Mouse (Mus musculus) liver, adult (tissue): ENCODE measurements around the gene Sart1.
"Not testable (repeated sequence)": the region's sequence is repeated elsewhere in the genome, so short reads cannot be mapped to it uniquely, and the experiment has no call there.

Source experiments
- GATA4 ChIP-seq: IDR thresholded peaks from 2 replicates; pipeline ENCODE4 v1.6.1; 2014; ENCODE audit warnings: mild to moderate bottlenecking, low read length; ENCODE audit not compliant: insufficient replicate concordance

Gene Sart1

DNA sequence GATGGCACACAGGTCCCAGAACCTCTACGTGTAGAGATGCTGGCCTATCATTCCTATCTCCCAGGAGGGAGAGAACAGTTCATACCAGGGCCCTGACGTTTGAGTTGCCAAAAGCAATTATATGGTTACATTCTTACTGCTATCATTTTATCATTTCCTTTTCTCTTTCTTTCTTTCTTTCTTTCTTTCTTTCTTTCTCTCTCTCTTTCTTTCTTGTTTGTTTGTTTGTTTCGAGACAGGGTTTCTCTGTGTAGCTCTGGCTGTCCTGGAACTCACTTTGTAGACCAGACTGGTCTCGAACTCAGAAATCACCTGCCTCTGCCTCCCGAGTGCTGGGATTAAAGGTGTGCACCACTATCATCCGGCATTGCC lies 39.0 kb downstream of the Sart1 start, which contains the start of gene Cst6:
Gene Cst6 (minus strand): TSS at position 73 of the 372 bp plus-strand sequence.
- TF ChIP-seq GATA4, result not testable (repeated sequence)

DNA sequence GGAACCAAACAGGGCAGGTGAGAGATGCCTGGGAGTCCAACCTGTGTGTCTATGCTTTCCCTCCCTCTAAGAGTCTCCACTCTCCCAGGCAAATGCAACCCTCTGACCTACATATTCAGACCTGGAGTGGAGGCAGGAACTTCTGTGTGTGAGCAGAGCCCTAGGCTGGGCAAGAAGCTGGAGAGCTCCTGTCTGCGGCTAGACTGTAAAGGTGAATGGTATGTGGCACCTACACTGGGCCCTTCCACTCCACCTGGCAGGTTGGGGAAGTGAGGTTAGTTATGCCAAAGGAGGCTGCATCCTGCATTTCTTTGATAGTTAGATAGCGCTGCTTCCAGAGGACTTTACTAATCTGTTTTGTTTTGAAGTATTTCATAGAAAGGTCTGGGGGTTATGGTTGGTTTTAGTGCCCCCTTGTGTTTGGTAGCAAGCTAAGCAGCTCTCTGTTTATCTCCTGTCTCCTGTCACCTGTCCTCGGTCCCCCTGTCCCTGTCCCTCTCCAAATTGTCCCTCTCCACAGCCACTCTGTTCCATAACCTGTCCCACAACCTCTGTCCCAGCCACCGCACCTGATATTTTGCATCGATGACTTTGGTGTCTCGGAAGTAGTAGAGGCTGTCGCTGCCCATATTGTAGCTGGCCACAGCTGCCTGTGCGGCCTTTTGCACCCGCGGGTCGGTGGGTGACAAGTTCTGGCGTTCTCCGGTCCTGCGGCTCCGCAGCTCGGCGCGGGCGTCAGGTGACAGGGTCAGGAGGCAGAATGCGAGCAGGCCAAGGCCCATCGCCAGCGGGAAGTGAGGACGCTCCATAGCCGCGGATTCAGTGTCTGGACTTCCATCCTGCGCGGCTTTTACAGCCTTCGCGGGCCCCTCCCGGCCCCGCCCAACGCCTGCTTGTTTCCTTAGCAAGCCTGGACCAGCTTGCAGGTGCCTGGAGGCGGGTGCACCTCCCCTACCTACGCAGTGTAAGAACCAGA lies 39.7 kb downstream of the Sart1 start:
- TF ChIP-seq GATA4, result no peak

DNA sequence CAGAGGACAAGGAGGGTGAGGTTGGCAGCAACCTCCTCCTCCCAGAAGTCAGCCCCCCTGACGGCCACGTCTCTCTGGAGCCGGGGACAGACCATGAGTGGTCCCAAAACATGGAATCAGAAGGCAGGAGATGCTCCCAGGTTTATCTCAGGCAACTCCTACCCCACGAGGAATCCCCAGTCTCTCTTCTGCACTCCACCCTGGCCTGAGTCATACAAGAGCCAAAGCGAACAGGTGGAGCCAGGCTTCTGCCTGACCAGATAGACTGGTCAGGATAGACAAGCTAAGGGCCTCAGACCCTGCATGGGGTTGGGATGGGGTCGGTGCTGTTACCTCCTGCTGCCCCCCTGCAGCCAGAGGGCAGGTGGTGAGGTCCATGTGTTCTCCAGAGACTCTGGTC lies 40.4 kb downstream of the Sart1 start:
- no peak for TF ChIP-seq GATA4

DNA sequence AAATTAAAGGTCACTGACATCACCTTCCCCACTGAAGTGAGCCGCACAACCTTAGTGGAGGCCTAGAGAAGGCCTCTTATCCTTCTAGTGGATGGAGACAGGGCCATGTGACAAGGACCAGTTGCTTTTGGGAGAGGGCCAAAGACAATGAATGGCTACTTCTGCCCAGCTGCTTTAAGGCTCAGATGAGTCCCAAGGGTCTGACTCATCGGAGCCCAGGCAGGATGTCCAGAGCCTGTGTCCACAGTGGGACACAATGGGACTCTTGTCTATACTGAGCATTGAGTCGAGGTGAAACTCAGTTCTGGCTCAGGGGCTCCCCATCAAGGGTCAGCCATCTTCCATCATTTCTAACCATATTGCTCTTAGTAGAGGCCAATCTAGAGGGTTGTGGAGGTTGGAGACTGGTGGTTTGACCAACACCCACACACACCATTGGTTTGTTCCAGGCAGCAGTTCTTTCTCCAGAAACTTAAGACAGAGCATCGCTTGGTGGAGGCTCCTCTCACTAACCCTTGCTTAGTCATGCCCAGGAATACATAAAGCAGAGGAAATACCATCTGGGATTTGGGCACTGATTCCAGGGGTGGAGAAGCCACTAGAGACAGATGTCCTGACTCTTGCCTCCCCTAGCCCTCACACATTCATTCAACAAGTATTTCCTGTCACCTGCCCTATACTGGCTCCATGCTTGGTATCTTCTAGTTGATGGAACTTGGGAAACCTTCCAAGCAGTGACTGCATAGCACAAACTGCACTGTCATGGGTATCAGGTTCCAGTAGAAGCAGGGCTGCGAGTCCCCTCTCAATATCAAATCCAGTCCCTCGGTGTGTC lies 43.0 kb downstream of the Sart1 start:
- no peak for TF ChIP-seq GATA4

DNA sequence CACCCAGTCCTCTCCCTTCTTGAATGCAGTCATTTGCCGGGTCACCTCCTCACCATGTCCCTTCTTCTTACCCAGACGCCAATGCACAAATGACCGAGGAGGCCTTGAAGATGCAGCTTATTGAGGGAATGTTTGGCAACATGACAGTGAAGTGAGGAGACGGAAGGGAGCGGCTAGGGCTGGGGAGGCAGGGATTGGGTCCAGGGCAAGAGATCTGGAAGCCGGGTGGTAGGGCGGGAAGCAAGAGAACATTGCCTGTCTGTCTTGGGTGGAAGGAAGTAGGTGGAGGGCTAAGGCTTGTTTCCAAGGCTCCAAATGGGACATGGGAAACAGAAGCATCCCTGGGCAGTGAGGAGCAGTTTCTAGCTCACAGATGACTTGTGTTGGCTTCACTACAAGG lies 47.1 kb downstream of the Sart1 start:
- no peak for TF ChIP-seq GATA4

DNA sequence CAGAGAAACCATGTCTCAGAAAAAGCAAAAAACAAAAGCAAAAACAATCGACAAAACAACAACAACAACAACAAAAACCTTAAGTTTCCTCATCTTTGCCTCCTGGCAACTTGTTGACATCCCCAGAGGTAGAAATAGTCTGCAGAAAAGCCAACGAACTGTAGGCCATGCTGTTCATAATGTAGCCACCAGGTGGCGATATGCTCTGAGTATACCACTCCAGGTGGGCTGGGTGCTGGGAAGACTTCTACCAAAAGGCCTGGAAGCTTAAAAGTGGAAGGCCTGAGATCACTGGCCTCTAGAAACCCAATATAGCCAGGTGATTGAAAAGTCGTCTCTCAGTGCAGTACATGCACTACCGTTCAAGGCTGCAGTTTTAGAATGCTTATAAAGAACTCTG lies 50.5 kb downstream of the Sart1 start:
- TF ChIP-seq GATA4, result no peak

DNA sequence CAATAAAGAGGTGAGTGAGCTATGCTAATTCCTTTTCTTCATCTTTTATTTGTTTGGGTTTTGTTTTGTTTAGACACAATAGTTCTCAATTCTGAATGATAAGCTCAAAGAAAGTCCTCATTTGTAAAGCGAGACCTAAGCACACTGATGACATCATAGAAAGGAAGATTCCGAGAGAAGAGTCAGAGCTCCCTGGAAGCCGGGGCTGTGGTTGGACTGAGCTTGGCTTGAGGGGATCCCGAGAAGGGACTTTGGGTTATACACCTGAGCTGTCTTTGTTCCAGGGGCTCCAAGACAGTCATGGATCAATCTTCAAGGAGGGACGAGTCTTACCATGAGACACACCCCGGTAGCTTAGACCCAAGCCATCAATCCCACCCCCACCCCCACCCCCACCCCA lies 53.1 kb downstream of the Sart1 start, which contains the start of gene Catsper1:
Gene Catsper1 (plus strand): TSS at position 301 of the 400 bp plus-strand sequence.
- no peak for TF ChIP-seq GATA4

DNA sequence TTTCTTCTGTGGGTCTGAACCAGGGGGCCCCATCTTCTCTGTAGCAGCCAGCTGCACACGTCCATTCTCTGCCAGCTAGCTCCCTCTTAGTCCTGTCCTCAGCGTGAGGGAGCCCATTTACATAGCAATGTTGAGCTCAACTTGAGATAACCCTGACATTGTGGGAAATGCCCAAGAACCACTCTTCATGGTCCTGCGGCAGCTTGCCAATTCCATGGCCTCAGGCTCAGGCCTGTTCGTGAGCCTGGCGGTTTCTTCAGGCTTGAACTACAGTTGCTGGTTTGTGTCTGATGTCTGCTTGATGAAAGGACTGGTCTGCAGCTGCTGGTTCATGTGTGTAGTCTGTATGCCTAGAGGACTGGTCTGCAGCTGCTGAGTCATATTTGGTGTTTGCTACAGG lies 53.8 kb downstream of the Sart1 start:
- no peak for TF ChIP-seq GATA4

DNA sequence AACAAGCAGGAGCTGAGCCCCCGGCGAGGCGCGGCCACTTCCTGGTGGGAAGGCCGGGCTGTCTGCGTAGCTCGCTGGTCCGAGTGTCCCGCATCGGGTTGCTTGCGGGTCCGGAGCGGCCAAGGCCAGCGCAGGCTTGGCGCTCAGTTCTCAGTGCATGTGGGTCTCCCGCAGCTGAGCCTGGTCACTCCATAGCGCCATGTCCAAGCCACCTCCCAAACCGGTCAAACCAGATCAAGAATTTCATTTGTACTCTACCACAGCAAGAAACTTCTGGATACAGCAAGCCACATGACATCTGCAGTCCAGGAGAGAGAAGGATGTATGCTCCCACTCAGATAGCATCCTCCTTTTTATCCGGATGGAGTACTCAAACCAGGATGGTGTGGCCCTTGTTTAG lies 60.5 kb downstream of the Sart1 start:
- no peak for TF ChIP-seq GATA4
